Mouse (Mus musculus): ENCODE results near the gene Bcl7c.

GRCm38 (mm10) chr7:127711031-127711430 lies 2.3 kb upstream of the Bcl7c start:
- TF ChIP-seq GATA1 (IDR thresholded peaks at IDR 0.05; ENCODE audit: borderline replicate concordance, low read length), result no peak
- no peak for TF ChIP-seq FLI1 (IDR thresholded peaks at IDR 0.05; ENCODE audit: low read length)
